Mouse (Mus musculus) liver, adult 2 months (tissue): ENCODE data around the gene Lca5.

Experiments
- CTCF ChIP-seq: fragments of 200-500 bp; IDR thresholded peaks from 2 replicates; pipeline ENCODE4 v1.5.1; 2011; ENCODE audit warnings: low read depth, low read length, control low read depth
- POLR2A ChIP-seq: fragments of 200-500 bp; IDR thresholded peaks from 2 replicates; pipeline ENCODE4 v1.6.1; 2011; ENCODE audit warnings: low read length, control low read depth; ENCODE audit not compliant: insufficient read depth; ENCODE audit errors: extremely low read depth

DNA sequence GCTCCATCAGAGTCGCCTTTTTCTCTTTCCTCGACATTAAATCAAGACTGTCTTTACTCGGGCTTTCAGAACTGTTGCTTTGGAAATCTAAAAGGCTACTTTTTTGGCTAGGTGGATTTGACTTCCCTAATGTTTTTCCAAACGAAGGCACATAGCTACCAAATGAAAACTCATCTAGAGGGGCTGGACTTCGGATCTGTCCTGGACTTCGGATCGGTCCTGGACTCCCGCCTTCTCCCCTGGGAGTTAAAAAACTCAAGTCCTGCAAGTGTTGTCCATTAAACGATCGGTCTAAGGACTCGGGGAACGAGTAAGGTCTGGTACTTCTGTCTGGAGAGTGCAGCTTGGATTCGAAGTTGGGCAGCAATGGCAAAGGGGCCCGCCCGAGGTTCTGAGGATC lies 45.5 kb downstream of the Lca5 start:
- TF ChIP-seq CTCF (no peak), POLR2A (no peak)
